Mouse (Mus musculus) forelimb bud, embryonic 11.5 days (tissue): ENCODE measurements around the gene Trpc4ap.

Source experiments
- DNase-seq: peaks from one replicate; pipeline ENCODE4 v3.0.0-alpha.2; 2012; ENCODE audit warnings: low read depth, low spot score

Trpc4ap gene

GRCm38 (mm10) chr2:155693136-155693535 lies 952 bp upstream of the Trpc4ap start:
- no peak for DNase-seq

- no peak for DNase-seq
Observed at GRCm38 (mm10) chr2:155691336-155691722, 855 bp downstream of the Trpc4ap start.

GRCm38 (mm10) chr2:155689211-155689610 lies 3.0 kb downstream of the Trpc4ap start:
- DNase-seq = no peak

- no peak for DNase-seq
Observed at GRCm38 (mm10) chr2:155687746-155688145, 4.4 kb downstream of the Trpc4ap start.

GRCm38 (mm10) chr2:155686572-155686971 lies 5.6 kb downstream of the Trpc4ap start:
- DNase-seq = no peak

- DNase-seq = no peak
Observed at GRCm38 (mm10) chr2:155683821-155684220, 8.4 kb downstream of the Trpc4ap start.

GRCm38 (mm10) chr2:155683137-155683536 lies 9.0 kb downstream of the Trpc4ap start:
- DNase-seq = no peak

- DNase-seq = no peak
Observed at GRCm38 (mm10) chr2:155681874-155682273, 10.3 kb downstream of the Trpc4ap start.

GRCm38 (mm10) chr2:155681194-155681593 lies 11.0 kb downstream of the Trpc4ap start:
- no peak for DNase-seq

- DNase-seq = no peak
Observed at GRCm38 (mm10) chr2:155680591-155680990, 11.6 kb downstream of the Trpc4ap start.

- no peak for DNase-seq
Observed at GRCm38 (mm10) chr2:155679586-155680110, 12.5 kb downstream of the Trpc4ap start.

GRCm38 (mm10) chr2:155675118-155675517 lies 17.1 kb downstream of the Trpc4ap start:
- no peak for DNase-seq

GRCm38 (mm10) chr2:155673546-155673945 lies 18.6 kb downstream of the Trpc4ap start:
- peak; percentile 56 for DNase-seq

- DNase-seq = no peak
Observed at GRCm38 (mm10) chr2:155671236-155671635, 20.9 kb downstream of the Trpc4ap start.

GRCm38 (mm10) chr2:155668461-155668860 lies 23.7 kb downstream of the Trpc4ap start:
- DNase-seq = no peak

- no peak for DNase-seq
Observed at GRCm38 (mm10) chr2:155667881-155668280, 24.3 kb downstream of the Trpc4ap start.

GRCm38 (mm10) chr2:155663910-155664460 lies 28.2 kb downstream of the Trpc4ap start:
- DNase-seq = no peak

GRCm38 (mm10) chr2:155663097-155663496 lies 29.1 kb downstream of the Trpc4ap start:
- no peak for DNase-seq

GRCm38 (mm10) chr2:155662390-155662789 lies 29.8 kb downstream of the Trpc4ap start:
- DNase-seq = no peak

- DNase-seq = no peak
Observed at GRCm38 (mm10) chr2:155655759-155656372, 36.3 kb downstream of the Trpc4ap start.

- DNase-seq = no peak
Observed at GRCm38 (mm10) chr2:155652618-155653017, 39.6 kb downstream of the Trpc4ap start.

GRCm38 (mm10) chr2:155645746-155646145 lies 46.4 kb downstream of the Trpc4ap start:
- no peak for DNase-seq
